In genomic region chr4:102310630-102311029, GRCm38 (mm10) we compare ENCODE assay signal across 26 mouse cellular contexts.
"Had no signal": no experiment of that assay in that cellular context is flagged by ENCODE, and none has a peak within 500 bp of the region (broad histone marks: within the 10 kb centered on the region; RNA-seq: fewer than 3 reads in every experiment).

No protein-coding gene starts in this region.

- DNase-seq: gastrocnemius, postnatal 25 days; heart, adult 18-20 months; heart, postnatal 14 days; heart, postnatal 36 days; kidney, adult 11 months; kidney, adult 2 months; kidney, adult 9 months; kidney, postnatal 14 days; kidney, postnatal 36 days; layer of hippocampus, adult 9-11 months; layer of hippocampus, postnatal 36 days; left cerebral cortex, postnatal 4 days; lung, adult 18-20 months had no signal

- H3K36me3 ChIP-seq: heart, embryonic 10.5 days; heart, embryonic 15.5 days; hindbrain, embryonic 13.5 days; hindbrain, embryonic 15.5 days; kidney, embryonic 15.5 days; limb, embryonic 13.5 days; limb, embryonic 15.5 days; liver, embryonic 12.5 days had no signal

- ATAC-seq: hindbrain, postnatal 0 days; intestine, embryonic 16.5 days; liver, embryonic 12.5 days had no signal

- H3K4me1 ChIP-seq: kidney, embryonic 15.5 days; limb, embryonic 13.5 days; limb, embryonic 15.5 days; liver, embryonic 12.5 days had no signal

- H3K9me3 ChIP-seq: heart, embryonic 10.5 days; heart, embryonic 13.5 days; heart, embryonic 15.5 days; hindbrain, embryonic 13.5 days; hindbrain, embryonic 15.5 days; kidney, embryonic 15.5 days; limb, embryonic 13.5 days; limb, embryonic 15.5 days; liver, embryonic 12.5 days had no signal

- H3K4me2 ChIP-seq: heart, embryonic 13.5 days; heart, embryonic 15.5 days; hindbrain, embryonic 13.5 days; hindbrain, embryonic 15.5 days; kidney, embryonic 15.5 days; limb, embryonic 13.5 days; limb, embryonic 15.5 days; liver, embryonic 12.5 days had no signal

- H3K27me3 ChIP-seq: heart, embryonic 13.5 days; heart, embryonic 15.5 days; hindbrain, embryonic 13.5 days; hindbrain, embryonic 15.5 days; kidney, embryonic 15.5 days; limb, embryonic 13.5 days; limb, embryonic 15.5 days; liver, embryonic 12.5 days had no signal

- H3K9ac ChIP-seq: heart, embryonic 13.5 days; heart, embryonic 15.5 days; hindbrain, embryonic 13.5 days; hindbrain, embryonic 15.5 days; kidney, embryonic 15.5 days; limb, embryonic 13.5 days; limb, embryonic 15.5 days; liver, embryonic 12.5 days; liver, embryonic 14.5 days had no signal

- H3K4me3 ChIP-seq: heart, embryonic 10.5 days; heart, embryonic 13.5 days; heart, embryonic 15.5 days; hindbrain, embryonic 13.5 days; hindbrain, embryonic 15.5 days; kidney, embryonic 15.5 days; limb, embryonic 13.5 days; limb, embryonic 15.5 days; liver, embryonic 12.5 days had no signal

- H3K27ac ChIP-seq: heart, embryonic 10.5 days; heart, embryonic 13.5 days; heart, embryonic 15.5 days; hindbrain, embryonic 13.5 days; hindbrain, embryonic 15.5 days; hindbrain, postnatal 0 days; kidney, embryonic 15.5 days; kidney, postnatal 0 days; limb, embryonic 13.5 days; limb, embryonic 15.5 days; liver, embryonic 12.5 days; liver, embryonic 14.5 days had no signal
